Mouse (Mus musculus) thymus, adult 2 months (tissue): ENCODE results near the gene Gm37240. TPM values are rescaled to one million over a fixed set of nuclear protein-coding genes. Genes with fewer than 3 reads are reported as not detected.
A peak's percentile ranks its signal among the peaks of the same experiment; 100 is the strongest.

Experiments
- DNase-seq: peaks from one replicate; pipeline ENCODE4 v3.0.0; 2021
- H3K27ac ChIP-seq: fragments of 200-500 bp; 2 replicates; pipeline ENCODE4 v1.5.1; 2012; ENCODE audit warnings: low read length, control low read depth; ENCODE audit not compliant: control insufficient read depth, insufficient read depth
- H3K27me3 ChIP-seq: fragments of 200-500 bp; 2 replicates; pipeline ENCODE4 v1.6.1; 2012; ENCODE audit warnings: mild to moderate bottlenecking, low read length, moderate library complexity, mixed read lengths; ENCODE audit not compliant: control insufficient read depth, insufficient read depth
- H3K36me3 ChIP-seq: fragments of 200-500 bp; 2 replicates; pipeline ENCODE4 v1.6.1; 2012; ENCODE audit warnings: mild to moderate bottlenecking, low read length, moderate library complexity; ENCODE audit not compliant: control insufficient read depth, insufficient read depth
- H3K4me1 ChIP-seq: fragments of 200-500 bp; replicated peaks from 2 replicates; pipeline ENCODE4 v1.6.1; 2012; ENCODE audit warnings: low read length; ENCODE audit not compliant: control insufficient read depth, insufficient read depth
- H3K4me3 ChIP-seq: fragments of 200-500 bp; 2 replicates; pipeline ENCODE4 v1.5.1; 2012; ENCODE audit warnings: mild to moderate bottlenecking, low read length, control low read depth, moderate library complexity; ENCODE audit not compliant: control insufficient read depth, insufficient read depth
- CTCF ChIP-seq: fragments of 200-500 bp; IDR thresholded peaks from 2 replicates; pipeline ENCODE4 v1.5.1; 2012; ENCODE audit warnings: mild to moderate bottlenecking, control low read depth, low read length, moderate library complexity, borderline replicate concordance; ENCODE audit not compliant: control insufficient read depth, poor library complexity, insufficient read depth; ENCODE audit errors: extremely low read depth
- POLR2A ChIP-seq: fragments of 200-500 bp; IDR thresholded peaks from 2 replicates; pipeline ENCODE4 v1.6.1; 2012; ENCODE audit warnings: mild to moderate bottlenecking, low read length, control low read depth, moderate library complexity; ENCODE audit not compliant: control insufficient read depth, poor library complexity, insufficient read depth; ENCODE audit errors: extremely low read depth
- WGBS: fragments of 180-500 bp; shearing (Covaris S2); methylation state at CpG from one replicate; pipeline ENCODE4 v1.1.7; 2018; 5-methylcytosine and 5-hydroxymethylcytosine counted together
- polyA plus RNA-seq: library from polyadenylated mRNA; depleted of rRNA; stranded (reverse); fragments of >200 nt; gene quantifications from 2 replicates; pipeline ENCODE4 v1.2.3, GENCODE M21; 2012

Gm37240 gene
- polyA plus RNA-seq, 1 experiment, result 7.0 TPM

- no peak overlapping the region for H3K27ac ChIP-seq
- TF ChIP-seq POLR2A, result no peak
- TF ChIP-seq CTCF, result no peak
- no peaks in the 10 kb centered on the region for H3K27me3 ChIP-seq
- DNase-seq, result no peak
- no peaks in the 10 kb centered on the region for H3K36me3 ChIP-seq
- no peak overlapping the region for H3K4me3 ChIP-seq
- no peaks in the 10 kb centered on the region for H3K4me1 ChIP-seq
Observed at GRCm38 (mm10) chr3:85904371-85904770, 17.1 kb upstream of the Gm37240 start.

- 95% methylated on average over 5 of the region's 5 CpGs for WGBS
- no peak overlapping the region for H3K27ac ChIP-seq
- H3K4me3 ChIP-seq, result no peak overlapping the region
- H3K27me3 ChIP-seq, result no peaks in the 10 kb centered on the region
- H3K36me3 ChIP-seq, result no peaks in the 10 kb centered on the region
- DNase-seq, result no peak
- no peaks in the 10 kb centered on the region for H3K4me1 ChIP-seq
- TF ChIP-seq CTCF, result no peak
- no peak for TF ChIP-seq POLR2A
Observed at GRCm38 (mm10) chr3:85895020-85895419, 7.7 kb upstream of the Gm37240 start.

GRCm38 (mm10) chr3:85891571-85891970 lies 4.3 kb upstream of the Gm37240 start:
- no peak for DNase-seq
- H3K4me1 ChIP-seq, result peaks cover 16% of the 10 kb centered on the region
- no peak for TF ChIP-seq CTCF
- no peak for TF ChIP-seq POLR2A
- no peaks in the 10 kb centered on the region for H3K36me3 ChIP-seq
- no peak overlapping the region for H3K27ac ChIP-seq
- peaks cover 7% of the 10 kb centered on the region; the same call in 1 of the 2 replicates for H3K27me3 ChIP-seq
- WGBS, result 57% methylated on average over 1 of the region's 1 CpGs
- H3K4me3 ChIP-seq, result no peak overlapping the region

GRCm38 (mm10) chr3:85888221-85888671 lies 928 bp upstream of the Gm37240 start:
- peak; percentile 4 for DNase-seq
- H3K4me1 ChIP-seq, result peaks cover 16% of the 10 kb centered on the region
- 1% methylated on average over 11 of the region's 11 CpGs for WGBS
- no peak overlapping the region for H3K27ac ChIP-seq
- TF ChIP-seq CTCF, result no peak
- TF ChIP-seq POLR2A, result no peak
- H3K36me3 ChIP-seq, result no peaks in the 10 kb centered on the region
- peaks cover 8% of the 10 kb centered on the region; the same call in 1 of the 2 replicates for H3K27me3 ChIP-seq
- H3K4me3 ChIP-seq, result no peak overlapping the region

GRCm38 (mm10) chr3:85886636-85887238 lies 581 bp downstream of the Gm37240 start:
- peak overlapping the region; percentile 22 for H3K4me3 ChIP-seq
- peaks cover 8% of the 10 kb centered on the region; the same call in 1 of the 2 replicates for H3K27me3 ChIP-seq
- H3K27ac ChIP-seq, result no peak overlapping the region
- TF ChIP-seq CTCF, result no peak
- no peak for TF ChIP-seq POLR2A
- 9% methylated on average over 22 of the region's 22 CpGs for WGBS
- DNase-seq, result no peak
- H3K4me1 ChIP-seq, result peaks cover 16% of the 10 kb centered on the region
- no peaks in the 10 kb centered on the region for H3K36me3 ChIP-seq

GRCm38 (mm10) chr3:85885906-85886305 lies 1.4 kb downstream of the Gm37240 start:
- Histone ChIP-seq H3K36me3 (no peaks in the 10 kb centered on the region), H3K27me3 (peaks cover 8% of the 10 kb centered on the region; the same call in 1 of the 2 replicates), H3K4me1 (peaks cover 16% of the 10 kb centered on the region), H3K27ac (no peak overlapping the region), H3K4me3 (no peak overlapping the region)
- WGBS, result 68% methylated on average over 1 of the region's 1 CpGs
- no peak for TF ChIP-seq POLR2A
- no peak for DNase-seq

- TF ChIP-seq CTCF (no peak), POLR2A (no peak)
- DNase-seq, result no peak
- no peak overlapping the region for H3K4me3 ChIP-seq
- 98% methylated on average over 2 of the region's 2 CpGs for WGBS
- no peak overlapping the region for H3K27ac ChIP-seq
- no peaks in the 10 kb centered on the region for H3K4me1 ChIP-seq
- no peaks in the 10 kb centered on the region for H3K27me3 ChIP-seq
- no peaks in the 10 kb centered on the region for H3K36me3 ChIP-seq
Observed at GRCm38 (mm10) chr3:85880687-85881086, 6.6 kb downstream of the Gm37240 start.
